Mouse (Mus musculus) layer of hippocampus, postnatal 25 days (tissue): Measurements from ENCODE around the gene Uhmk1. TPM values are rescaled to one million over a fixed set of nuclear protein-coding genes. Genes with fewer than 3 reads are reported as not detected.

Source experiments
- DNase-seq, 2 experiments: peaks; one replicate each; pipeline ENCODE4 v3.0.0; 2022; ENCODE audit warnings: mixed read lengths in 2 of 2, low spot score in 1 of 2; ENCODE audit errors: extremely low spot score in 1 of 2
- total RNA-seq, 2 experiments: library from RNA; stranded (reverse); gene quantifications; 2 replicates each; pipeline ENCODE4 v1.2.3; 2021

Gene Uhmk1
- total RNA-seq, 2 experiments from 2014 or later, result 144 to 145 TPM

GRCm38 (mm10) chr1:170176661-170177239 is 38.4 kb downstream of the Uhmk1 start:
- DNase-seq, result no peak

GRCm38 (mm10) chr1:170175848-170176247 is 39.3 kb downstream of the Uhmk1 start:
- no peak for DNase-seq

GRCm38 (mm10) chr1:170174814-170175332 is 40.3 kb downstream of the Uhmk1 start, which contains the start of gene Uap1:
Uap1 (minus strand) TSS chr1:170174957.
- peak; percentile 83 to 91 for DNase-seq

GRCm38 (mm10) chr1:170173991-170174813 is 41.0 kb downstream of the Uhmk1 start:
- no peak for DNase-seq

- DNase-seq, result no peak
Measured at GRCm38 (mm10) chr1:170167781-170168180, 47.4 kb downstream of the Uhmk1 start.

GRCm38 (mm10) chr1:170164913-170165312 is 50.3 kb downstream of the Uhmk1 start:
- DNase-seq, result no peak

- DNase-seq, result no peak
Measured at GRCm38 (mm10) chr1:170164053-170164614, 51.1 kb downstream of the Uhmk1 start.

- DNase-seq, result no peak
Measured at GRCm38 (mm10) chr1:170163398-170163943, 51.7 kb downstream of the Uhmk1 start.

GRCm38 (mm10) chr1:170161852-170162251 is 53.3 kb downstream of the Uhmk1 start:
- no peak for DNase-seq

- no peak for DNase-seq
Measured at GRCm38 (mm10) chr1:170160397-170160938, 54.7 kb downstream of the Uhmk1 start.

GRCm38 (mm10) chr1:170159707-170160106 is 55.5 kb downstream of the Uhmk1 start:
- DNase-seq, result no peak

- no peak for DNase-seq
Measured at GRCm38 (mm10) chr1:170155761-170156160, 59.4 kb downstream of the Uhmk1 start.

GRCm38 (mm10) chr1:170155298-170155697 is 59.9 kb downstream of the Uhmk1 start:
- no peak for DNase-seq

- no peak for DNase-seq
Measured at GRCm38 (mm10) chr1:170153986-170154385, 61.2 kb downstream of the Uhmk1 start.

GRCm38 (mm10) chr1:170152552-170152951 is 62.6 kb downstream of the Uhmk1 start:
- DNase-seq, result no peak

GRCm38 (mm10) chr1:170150870-170151269 is 64.3 kb downstream of the Uhmk1 start:
- no peak for DNase-seq

GRCm38 (mm10) chr1:170149756-170150155 is 65.4 kb downstream of the Uhmk1 start:
- no peak for DNase-seq

- no peak for DNase-seq
Measured at GRCm38 (mm10) chr1:170148536-170148935, 66.7 kb downstream of the Uhmk1 start.

GRCm38 (mm10) chr1:170147651-170148448 is 67.3 kb downstream of the Uhmk1 start:
- no peak for DNase-seq

- DNase-seq, result no peak
Measured at GRCm38 (mm10) chr1:170145606-170146005, 69.6 kb downstream of the Uhmk1 start.
